15 mouse cellular contexts compared by ENCODE assay signal in genomic region chr17:56566293-56566692, GRCm38 (mm10).
"Had no signal": no experiment of that assay in that cellular context is flagged by ENCODE, and none has a peak within 500 bp of the region (broad histone marks: within the 10 kb centered on the region; RNA-seq: fewer than 3 reads in every experiment).

No protein-coding gene starts in this region.

- H3K4me1 ChIP-seq: intestine, embryonic 15.5 days; kidney, embryonic 15.5 days; limb, embryonic 12.5 days; liver, embryonic 13.5 days; lung, embryonic 15.5 days; neural tube, embryonic 12.5 days had no signal

- H3K4me3 ChIP-seq: intestine, embryonic 15.5 days; kidney, embryonic 15.5 days; limb, embryonic 12.5 days; liver, embryonic 13.5 days; lung, embryonic 15.5 days; neural tube, embryonic 12.5 days had no signal

- H3K27ac ChIP-seq: intestine, embryonic 15.5 days; kidney, embryonic 15.5 days; limb, embryonic 12.5 days; liver, embryonic 13.5 days; lung, embryonic 15.5 days; neural tube, embryonic 12.5 days had no signal

- DNase-seq: kidney, adult 18-20 months; layer of hippocampus, adult 9-11 months; liver; liver, embryonic 13.5 days; liver, postnatal 0 days; lung, postnatal 14 days; midbrain, embryonic 14.5 days; retina, postnatal 1 day; thymus, adult 18-20 months; thymus, postnatal 14 days had no signal

- ATAC-seq: intestine, embryonic 15.5 days; liver, postnatal 0 days had no signal

- H3K27me3 ChIP-seq: intestine, embryonic 15.5 days; kidney, embryonic 15.5 days; limb, embryonic 12.5 days; liver, embryonic 13.5 days; lung, embryonic 15.5 days; neural tube, embryonic 12.5 days had no signal
